Mouse (Mus musculus) ES-Bruce4 (cell line): Measurements from ENCODE around the gene Tmed3.

Experiments
- CTCF ChIP-seq: IDR thresholded peaks from one replicate; pipeline ENCODE4 v1.8.1; 2011; ENCODE audit warnings: low read depth, low read length
- EP300 ChIP-seq: IDR thresholded peaks from 2 replicates; pipeline ENCODE4 v1.6.1; 2011; ENCODE audit warnings: low read depth, low read length; ENCODE audit not compliant: insufficient read depth

- TF ChIP-seq CTCF (peak; percentile 7), EP300 (no peak)
Observed at GRCm38 (mm10) chr9:89706906-89707305, 2.0 kb upstream of the Tmed3 start.
